Mouse (Mus musculus) E14TG2a.4 (cell line): ENCODE data around the gene Acvr1b.

Source experiments
- CTCF ChIP-seq: conservative IDR thresholded peaks from 2 replicates; pipeline ENCODE4 v1.5.1; 2014; ENCODE audit warnings: low read length
- POU5F1 ChIP-seq: IDR thresholded peaks from 2 replicates; pipeline ENCODE4 v1.6.1; 2014; ENCODE audit warnings: low read length, borderline replicate concordance

DNA sequence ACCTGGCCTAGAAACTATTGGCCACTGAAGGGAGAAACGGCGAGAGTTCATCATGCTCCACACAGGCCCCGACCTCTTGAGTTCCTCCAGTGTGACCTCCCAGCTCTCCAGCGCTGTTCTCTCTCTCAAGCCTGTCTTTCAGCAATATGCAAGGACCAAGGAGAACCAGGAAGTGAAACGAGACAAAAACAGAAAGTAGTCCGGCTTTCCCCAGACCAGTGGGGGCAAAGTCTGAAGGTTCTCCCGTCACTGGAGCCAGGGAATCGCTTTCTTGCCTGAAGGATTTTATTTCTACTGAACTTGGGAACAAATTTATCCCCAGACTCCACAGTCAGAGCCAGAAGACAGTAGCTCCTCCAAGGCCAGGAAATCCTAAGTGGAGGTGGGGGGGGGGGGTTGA is 29.1 kb upstream of the Acvr1b start:
- TF ChIP-seq CTCF (no peak), POU5F1 (no peak)
